Mouse (Mus musculus) ES-E14 (cell line): Measurements from ENCODE around the gene Stxbp5l.

Source experiments
- CHD2 ChIP-seq: IDR thresholded peaks from 2 replicates; pipeline ENCODE4 v1.6.1; 2014; ENCODE audit warnings: mild to moderate bottlenecking, low read depth, low read length, inconsistent platforms
- ZNF384 ChIP-seq: IDR thresholded peaks from 2 replicates; pipeline ENCODE4 v1.6.1; 2012; ENCODE audit warnings: low read depth, low read length, inconsistent platforms

DNA sequence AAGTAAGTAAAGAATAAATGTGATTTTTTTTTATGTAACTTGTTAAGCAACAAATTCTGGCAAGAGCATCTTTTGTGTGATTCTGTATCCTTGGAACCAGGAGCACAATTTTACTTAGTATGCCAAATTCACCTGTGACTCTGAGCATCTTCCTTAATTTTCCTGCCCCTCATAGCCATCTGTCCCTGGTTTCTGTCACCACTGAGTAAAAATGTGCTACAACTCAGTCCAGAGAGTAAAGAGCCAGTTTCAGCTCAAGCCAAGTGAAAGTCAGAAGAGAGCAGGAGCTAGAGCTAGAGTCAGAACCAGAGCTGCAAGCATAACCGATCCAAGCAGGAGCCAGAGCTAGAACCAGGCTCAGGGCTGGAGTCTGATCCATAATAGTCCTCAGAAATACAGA is 46.6 kb downstream of the Stxbp5l start:
- no peak for TF ChIP-seq CHD2
- TF ChIP-seq ZNF384, result no peak
